Mouse (Mus musculus): ENCODE data around the gene Rnf144a. TPM values are rescaled to one million over a fixed set of nuclear protein-coding genes. Genes with fewer than 3 reads are reported as not detected.

Gene Rnf144a
- polyA plus RNA-seq, 1 experiment: 12.0 TPM

GRCm38 (mm10) chr12:26393291-26393690 lies 21.8 kb downstream of the Rnf144a start:
- Histone ChIP-seq H3K27me3 (ENCODE audit: control insufficient read depth, insufficient read depth, low read length) (no peaks in the 10 kb centered on the region), H3K4me3 (ENCODE audit: control insufficient read depth, insufficient read depth, low read length) (no peak overlapping the region), H3K27ac (ENCODE audit: control insufficient read depth, insufficient read depth, low read length) (no peak overlapping the region), H3K36me3 (ENCODE audit: control insufficient read depth, insufficient read depth, low read length) (no peaks in the 10 kb centered on the region), H3K4me1 (replicated peaks; ENCODE audit: control insufficient read depth, insufficient read depth, low read length) (no peaks in the 10 kb centered on the region)
- 87% methylated on average over 5 of the region's 5 CpGs for WGBS
- DNase-seq: no peak
- no peak for TF ChIP-seq CTCF (IDR thresholded peaks at IDR 0.05; ENCODE audit: borderline replicate concordance, control insufficient read depth, extremely low read depth, insufficient read depth, low read length, poor library complexity)
- no peak for TF ChIP-seq POLR2A (IDR thresholded peaks at IDR 0.05; ENCODE audit: control insufficient read depth, extremely low read depth, insufficient read depth, low read length, poor library complexity)

- H3K4me3 ChIP-seq (ENCODE audit: control insufficient read depth, insufficient read depth, low read length): no peak overlapping the region
- DNase-seq: no peak
- TF ChIP-seq CTCF (IDR thresholded peaks at IDR 0.05; ENCODE audit: borderline replicate concordance, control insufficient read depth, extremely low read depth, insufficient read depth, low read length, poor library complexity) (no peak), POLR2A (IDR thresholded peaks at IDR 0.05; ENCODE audit: control insufficient read depth, extremely low read depth, insufficient read depth, low read length, poor library complexity) (no peak)
- no peaks in the 10 kb centered on the region for H3K4me1 ChIP-seq (replicated peaks; ENCODE audit: control insufficient read depth, insufficient read depth, low read length)
- WGBS: 73% methylated on average over 1 of the region's 1 CpGs
- H3K27me3 ChIP-seq (ENCODE audit: control insufficient read depth, insufficient read depth, low read length): no peaks in the 10 kb centered on the region
- H3K27ac ChIP-seq (ENCODE audit: control insufficient read depth, insufficient read depth, low read length): no peak overlapping the region
- no peaks in the 10 kb centered on the region for H3K36me3 ChIP-seq (ENCODE audit: control insufficient read depth, insufficient read depth, low read length)
These were observed 23.9 kb downstream of the Rnf144a start for GRCm38 (mm10) chr12:26391162-26391561.

GRCm38 (mm10) chr12:26387523-26387922 lies 27.5 kb downstream of the Rnf144a start:
- TF ChIP-seq CTCF (IDR thresholded peaks at IDR 0.05; ENCODE audit: borderline replicate concordance, control insufficient read depth, extremely low read depth, insufficient read depth, low read length, poor library complexity) (no peak), POLR2A (IDR thresholded peaks at IDR 0.05; ENCODE audit: control insufficient read depth, extremely low read depth, insufficient read depth, low read length, poor library complexity) (no peak)
- H3K4me1 ChIP-seq (replicated peaks; ENCODE audit: control insufficient read depth, insufficient read depth, low read length): peaks cover 2% of the 10 kb centered on the region; the same call in 1 of the 2 replicates
- WGBS: 95% methylated on average over 6 of the region's 6 CpGs
- no peak overlapping the region for H3K4me3 ChIP-seq (ENCODE audit: control insufficient read depth, insufficient read depth, low read length)
- no peak for DNase-seq
- H3K27me3 ChIP-seq (ENCODE audit: control insufficient read depth, insufficient read depth, low read length): no peaks in the 10 kb centered on the region
- H3K36me3 ChIP-seq (ENCODE audit: control insufficient read depth, insufficient read depth, low read length): no peaks in the 10 kb centered on the region
- H3K27ac ChIP-seq (ENCODE audit: control insufficient read depth, insufficient read depth, low read length): no peak overlapping the region

- H3K36me3 ChIP-seq (ENCODE audit: control insufficient read depth, insufficient read depth, low read length): no peaks in the 10 kb centered on the region
- H3K27ac ChIP-seq (ENCODE audit: control insufficient read depth, insufficient read depth, low read length): no peak overlapping the region
- no peaks in the 10 kb centered on the region for H3K27me3 ChIP-seq (ENCODE audit: control insufficient read depth, insufficient read depth, low read length)
- WGBS: 94% methylated on average over 9 of the region's 9 CpGs
- H3K4me3 ChIP-seq (ENCODE audit: control insufficient read depth, insufficient read depth, low read length): no peak overlapping the region
- TF ChIP-seq CTCF (IDR thresholded peaks at IDR 0.05; ENCODE audit: borderline replicate concordance, control insufficient read depth, extremely low read depth, insufficient read depth, low read length, poor library complexity) (no peak), POLR2A (IDR thresholded peaks at IDR 0.05; ENCODE audit: control insufficient read depth, extremely low read depth, insufficient read depth, low read length, poor library complexity) (no peak)
- no peak for DNase-seq
- peaks cover 4% of the 10 kb centered on the region; the same call in 1 of the 2 replicates for H3K4me1 ChIP-seq (replicated peaks; ENCODE audit: control insufficient read depth, insufficient read depth, low read length)
These were observed 28.1 kb downstream of the Rnf144a start for GRCm38 (mm10) chr12:26386947-26387346.

- DNase-seq: no peak
- WGBS: 96% methylated on average over 2 of the region's 2 CpGs
- no peak overlapping the region for H3K27ac ChIP-seq (ENCODE audit: control insufficient read depth, insufficient read depth, low read length)
- H3K27me3 ChIP-seq (ENCODE audit: control insufficient read depth, insufficient read depth, low read length): no peaks in the 10 kb centered on the region
- H3K36me3 ChIP-seq (ENCODE audit: control insufficient read depth, insufficient read depth, low read length): no peaks in the 10 kb centered on the region
- H3K4me1 ChIP-seq (replicated peaks; ENCODE audit: control insufficient read depth, insufficient read depth, low read length): peaks cover 4% of the 10 kb centered on the region; the same call in 1 of the 2 replicates
- no peak overlapping the region for H3K4me3 ChIP-seq (ENCODE audit: control insufficient read depth, insufficient read depth, low read length)
- TF ChIP-seq POLR2A (IDR thresholded peaks at IDR 0.05; ENCODE audit: control insufficient read depth, extremely low read depth, insufficient read depth, low read length, poor library complexity) (no peak), CTCF (IDR thresholded peaks at IDR 0.05; ENCODE audit: borderline replicate concordance, control insufficient read depth, extremely low read depth, insufficient read depth, low read length, poor library complexity) (no peak)
These were observed 28.9 kb downstream of the Rnf144a start for GRCm38 (mm10) chr12:26386189-26386588.

GRCm38 (mm10) chr12:26385735-26386134 lies 29.3 kb downstream of the Rnf144a start:
- H3K4me1 ChIP-seq (replicated peaks; ENCODE audit: control insufficient read depth, insufficient read depth, low read length): peaks cover 4% of the 10 kb centered on the region; the same call in 1 of the 2 replicates
- DNase-seq: no peak
- no peaks in the 10 kb centered on the region for H3K27me3 ChIP-seq (ENCODE audit: control insufficient read depth, insufficient read depth, low read length)
- H3K4me3 ChIP-seq (ENCODE audit: control insufficient read depth, insufficient read depth, low read length): no peak overlapping the region
- no peak overlapping the region for H3K27ac ChIP-seq (ENCODE audit: control insufficient read depth, insufficient read depth, low read length)
- no peaks in the 10 kb centered on the region for H3K36me3 ChIP-seq (ENCODE audit: control insufficient read depth, insufficient read depth, low read length)
- 98% methylated on average over 6 of the region's 6 CpGs for WGBS
- TF ChIP-seq POLR2A (IDR thresholded peaks at IDR 0.05; ENCODE audit: control insufficient read depth, extremely low read depth, insufficient read depth, low read length, poor library complexity) (no peak), CTCF (IDR thresholded peaks at IDR 0.05; ENCODE audit: borderline replicate concordance, control insufficient read depth, extremely low read depth, insufficient read depth, low read length, poor library complexity) (no peak)

GRCm38 (mm10) chr12:26381730-26382129 lies 33.3 kb downstream of the Rnf144a start:
- Histone ChIP-seq H3K36me3 (ENCODE audit: control insufficient read depth, insufficient read depth, low read length) (no peaks in the 10 kb centered on the region), H3K4me3 (ENCODE audit: control insufficient read depth, insufficient read depth, low read length) (no peak overlapping the region), H3K27ac (ENCODE audit: control insufficient read depth, insufficient read depth, low read length) (no peak overlapping the region), H3K4me1 (replicated peaks; ENCODE audit: control insufficient read depth, insufficient read depth, low read length) (peaks cover 4% of the 10 kb centered on the region; the same call in 1 of the 2 replicates), H3K27me3 (ENCODE audit: control insufficient read depth, insufficient read depth, low read length) (no peaks in the 10 kb centered on the region)
- WGBS: 91% methylated on average over 8 of the region's 8 CpGs
- TF ChIP-seq CTCF (IDR thresholded peaks at IDR 0.05; ENCODE audit: borderline replicate concordance, control insufficient read depth, extremely low read depth, insufficient read depth, low read length, poor library complexity) (no peak), POLR2A (IDR thresholded peaks at IDR 0.05; ENCODE audit: control insufficient read depth, extremely low read depth, insufficient read depth, low read length, poor library complexity) (no peak)
- no peak for DNase-seq
